11 mouse cellular contexts compared by ENCODE assay signal in the genomic region with DNA sequence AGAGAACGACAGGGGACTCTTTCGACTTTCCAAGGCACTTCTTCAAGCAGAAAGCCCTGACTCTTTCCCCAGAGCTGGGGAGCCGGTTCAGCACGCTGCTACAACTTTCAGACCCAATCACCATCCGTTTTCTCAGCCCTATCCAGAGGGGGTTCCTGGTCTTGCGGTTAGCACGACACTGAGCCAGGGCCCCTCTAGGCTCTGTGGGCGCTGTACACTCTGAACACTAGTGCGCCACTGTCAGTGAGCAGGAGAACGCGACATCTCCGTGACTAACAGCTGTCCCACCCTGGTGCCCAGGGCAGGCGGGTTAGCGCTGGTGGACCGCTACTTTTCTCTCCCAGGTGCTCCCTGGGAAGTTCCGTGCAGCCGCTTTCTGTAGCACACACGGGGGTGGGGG. TPM values are rescaled to one million over a fixed set of nuclear protein-coding genes. Genes with fewer than 3 reads are reported as not detected.
A peak's percentile ranks its signal among the peaks of the same experiment; 100 is the strongest.
DNase-seq lines count a peak whose midpoint lies in the region; ATAC-seq and TF ChIP-seq lines count a peak whose summit lies in the region.
"Had no signal": no experiment of that assay in that cellular context is flagged by ENCODE, and none has a peak within 500 bp of the region (broad histone marks: within the 10 kb centered on the region; RNA-seq: fewer than 3 reads in every experiment).

No protein-coding gene starts in this region.

- TF ChIP-seq CTCF in testis, adult 2 months (IDR thresholded peaks at IDR 0.05; ENCODE audit: control insufficient read depth, insufficient read depth, insufficient replicate concordance, low read depth, low read length) = no peak

- no peak overlapping the region for H3K9ac ChIP-seq in heart, embryonic 15.5 days

- ATAC-seq in heart, embryonic 15.5 days (replicated peaks; ENCODE audit: insufficient number of reproducible peaks, insufficient read depth, low FRiP score, low read depth) = no peak
- ATAC-seq: inflammation-experienced regulatory T-cells, adult 6 months had no signal

- peak overlapping the region; percentile 17 for H3K4me3 ChIP-seq in heart, embryonic 15.5 days
- peak overlapping the region; percentile 40 for H3K4me3 ChIP-seq in testis, adult 2 months (ENCODE audit: control insufficient read depth, low read depth, low read length)
- H3K4me3 ChIP-seq: myocyte had no signal

- TF ChIP-seq POLR2A in testis, adult 2 months (IDR thresholded peaks at IDR 0.05; ENCODE audit: control insufficient read depth, low read depth, low read length) = no peak

- peaks cover 71% of the 10 kb centered on the region for H3K27me3 ChIP-seq in heart, embryonic 15.5 days
- H3K27me3 ChIP-seq in testis, adult 2 months (ENCODE audit: control insufficient read depth, insufficient read depth, low read length) = no peaks in the 10 kb centered on the region; the same call in 1 of the 2 replicates

- 1% methylated on average over 18 of the region's 18 CpGs for WGBS in heart, embryonic 15.5 days

- H3K27ac ChIP-seq in heart, embryonic 15.5 days = no peak overlapping the region
- H3K27ac ChIP-seq in testis, adult 2 months (ENCODE audit: control insufficient read depth, insufficient read depth, low read depth, low read length) = no peak overlapping the region

- H3K36me3 ChIP-seq in heart, embryonic 15.5 days = no peaks in the 10 kb centered on the region
- no peaks in the 10 kb centered on the region for H3K36me3 ChIP-seq in testis, adult 2 months (ENCODE audit: control insufficient read depth, insufficient read depth, low read length)

- no peaks in the 10 kb centered on the region for H3K9me3 ChIP-seq in heart, embryonic 15.5 days (replicated peaks)

- peak overlapping the region; percentile 49 for H3K4me2 ChIP-seq in heart, embryonic 15.5 days

- DNase-seq in heart, adult 9 months (ENCODE audit: low spot score in 2 of 2) = no peak
- DNase-seq in testis, postnatal 10 days (ENCODE audit: low spot score) = no peak
- DNase-seq in induced T-regulatory cell, adult 2 months (ENCODE audit: low read depth) = peak; percentile 4
- DNase-seq in right cerebral cortex, postnatal 10 days (ENCODE audit: low spot score in 2 of 2) = no peak
- no peak for DNase-seq in cerebellum, adult 11-12 months
- DNase-seq: cerebellum, postnatal 25 days; right cerebral cortex, postnatal 14 days had no signal

- H3K4me1 ChIP-seq in heart, embryonic 15.5 days (replicated peaks) = peaks cover 6% of the 10 kb centered on the region
- peaks cover 5% of the 10 kb centered on the region for H3K4me1 ChIP-seq in testis, adult 2 months (ENCODE audit: control insufficient read depth, insufficient read depth, low read length)

RNA-seq across cellular contexts. Expression of a gene that starts 5.2 kb away (rescaled TPM):
- 0.11 and 0.16 TPM in 2 replicates for polyA plus RNA-seq in heart, embryonic 15.5 days (2015; fragmentation: Nextera tagmentation; extraction: Ambion mirVana)
- 0.11 TPM in 1 of 2 replicates, not detected in the other for polyA plus RNA-seq in testis, adult 2 months (2012; rRNA removed)
- polyA plus RNA-seq: inflammation-experienced regulatory T-cells, adult 6 months had no signal

RNA-seq across cellular contexts. Expression of a gene that starts 23.8 kb away (rescaled TPM):
- polyA plus RNA-seq in heart, embryonic 15.5 days (2015; fragmentation: Nextera tagmentation; extraction: Ambion mirVana) = 0.13 and 0.58 TPM in 2 replicates
- 0.25 and 0.47 TPM in 2 replicates for polyA plus RNA-seq in testis, adult 2 months (2012; rRNA removed)
- polyA plus RNA-seq: inflammation-experienced regulatory T-cells, adult 6 months had no signal
